Mouse (Mus musculus): ENCODE results near the gene Prkag2.

The Prkag2 gene

GRCm38 (mm10) chr5:24963776-24964175 lies 136.7 kb downstream of the Prkag2 start:
- peak; percentile 86 to 87 for DNase-seq

GRCm38 (mm10) chr5:24960791-24961190 lies 139.7 kb downstream of the Prkag2 start:
- DNase-seq = peak; percentile 60 to 80

GRCm38 (mm10) chr5:24959758-24960157 lies 140.7 kb downstream of the Prkag2 start:
- no peak for DNase-seq

- DNase-seq = no peak
Measured at GRCm38 (mm10) chr5:24958596-24958995, 141.8 kb downstream of the Prkag2 start.

- DNase-seq = no peak
Measured at GRCm38 (mm10) chr5:24956891-24957290, 143.6 kb downstream of the Prkag2 start.

- DNase-seq = peak; percentile 53 to 60
Measured at GRCm38 (mm10) chr5:24952842-24953741, 147.3 kb downstream of the Prkag2 start.

GRCm38 (mm10) chr5:24952212-24952611 lies 148.2 kb downstream of the Prkag2 start:
- DNase-seq = no peak

- DNase-seq = no peak
Measured at GRCm38 (mm10) chr5:24950891-24951574, 149.4 kb downstream of the Prkag2 start.

GRCm38 (mm10) chr5:24950039-24950438 lies 150.4 kb downstream of the Prkag2 start:
- DNase-seq = no peak

GRCm38 (mm10) chr5:24938046-24938822 lies 162.2 kb downstream of the Prkag2 start:
- DNase-seq = peak; percentile 44 to 51

- DNase-seq = no peak
Measured at GRCm38 (mm10) chr5:24936451-24936850, 164.0 kb downstream of the Prkag2 start.

- no peak for DNase-seq
Measured at GRCm38 (mm10) chr5:24935446-24935845, 165.0 kb downstream of the Prkag2 start.

- no peak for DNase-seq
Measured at GRCm38 (mm10) chr5:24933760-24934159, 166.7 kb downstream of the Prkag2 start.

- no peak for DNase-seq
Measured at GRCm38 (mm10) chr5:24931578-24932185, 168.8 kb downstream of the Prkag2 start.

GRCm38 (mm10) chr5:24930831-24931577 lies 169.4 kb downstream of the Prkag2 start:
- DNase-seq = no peak

- DNase-seq = no peak
Measured at GRCm38 (mm10) chr5:24928816-24929215, 171.6 kb downstream of the Prkag2 start.

GRCm38 (mm10) chr5:24927706-24928105 lies 172.7 kb downstream of the Prkag2 start:
- no peak for DNase-seq

GRCm38 (mm10) chr5:24919155-24919554 lies 181.3 kb downstream of the Prkag2 start:
- peak; percentile 24 to 47 for DNase-seq

- DNase-seq = peak; percentile 44 to 52
Measured at GRCm38 (mm10) chr5:24916511-24916910, 183.9 kb downstream of the Prkag2 start.

- DNase-seq = no peak
Measured at GRCm38 (mm10) chr5:24915119-24915518, 185.3 kb downstream of the Prkag2 start.

GRCm38 (mm10) chr5:24913656-24914055 lies 186.8 kb downstream of the Prkag2 start:
- DNase-seq = no peak

All from cerebellum, postnatal 10 days (tissue).